Mouse (Mus musculus) spleen, postnatal 0 days (tissue): ENCODE data around the gene Slc4a5. TPM values are rescaled to one million over a fixed set of nuclear protein-coding genes. Genes with fewer than 3 reads are reported as not detected.

ENCODE experiments used
- polyA plus RNA-seq: library from polyadenylated mRNA; unstranded; fragments of >200 nt; fragmentation: Nextera tagmentation; extraction: Ambion mirVana; gene quantifications from 2 replicates; pipeline ENCODE4 v1.2.1, GENCODE M21; 2015

The Slc4a5 gene
- 0.07 and 0.11 TPM in 2 replicates for polyA plus RNA-seq

DNA sequence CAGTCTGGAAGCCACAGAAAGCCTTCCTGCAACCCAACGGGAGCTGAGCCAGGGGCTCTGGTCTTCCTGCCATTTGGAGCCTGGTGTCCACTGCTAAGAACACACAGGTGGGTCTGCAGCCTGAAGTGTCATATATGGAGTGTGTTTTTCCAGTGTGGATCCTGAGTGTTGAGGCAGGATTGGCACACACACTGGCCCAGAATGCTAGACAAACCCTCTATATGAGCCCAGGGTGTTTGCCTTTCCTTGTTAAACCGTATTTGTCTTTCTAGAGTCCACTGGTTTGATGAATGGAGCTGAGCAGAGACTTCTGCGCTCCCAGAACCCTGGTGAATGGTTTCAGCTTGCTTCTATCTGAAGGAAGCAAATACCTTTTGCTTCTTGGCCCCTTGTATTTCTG lies at the start of gene Slc4a5:
TSS of gene Slc4a5 (plus strand) at position 15 of the 400 bp plus-strand sequence.

DNA sequence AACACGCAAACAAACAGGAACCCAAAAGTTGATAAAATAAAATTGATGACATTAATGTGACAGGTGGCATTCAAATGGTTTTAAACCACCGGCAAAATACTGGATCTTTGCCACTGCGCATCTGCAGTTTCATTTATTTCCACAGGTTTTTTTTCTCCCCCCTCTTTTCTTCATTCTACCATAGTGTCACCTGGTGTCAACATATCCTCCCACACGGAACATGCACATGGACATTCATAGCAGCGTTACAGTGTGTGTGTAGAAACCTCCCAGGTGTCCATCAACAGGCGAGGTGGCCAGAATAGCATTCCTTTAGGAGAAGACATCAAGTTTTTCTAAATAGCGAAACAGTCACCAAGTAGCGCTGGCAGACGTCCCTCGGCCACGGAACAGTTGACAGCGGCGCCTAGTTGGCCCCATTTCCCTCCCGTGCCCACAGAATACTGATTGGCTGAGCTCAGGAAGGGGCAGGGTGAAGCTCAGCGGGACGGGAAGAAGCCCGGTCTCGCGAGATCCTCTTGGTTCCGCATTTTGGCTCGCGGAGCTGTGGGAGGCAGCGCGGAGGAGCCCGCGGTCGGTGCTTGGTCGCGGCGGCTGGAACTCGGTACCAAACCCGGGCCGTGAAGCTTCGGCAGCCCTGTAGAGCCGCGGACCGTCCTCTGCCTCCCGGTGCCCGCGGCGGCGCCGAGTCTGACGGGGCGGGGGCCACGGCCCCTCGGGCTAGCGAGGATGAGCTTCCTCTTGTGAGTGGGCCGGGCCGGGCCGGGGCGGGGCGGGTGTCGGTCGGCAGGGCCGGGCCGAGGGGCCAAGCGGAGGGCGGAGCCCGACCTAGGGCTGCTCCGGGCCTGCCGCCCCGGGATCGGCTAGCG lies 106.1 kb downstream of the Slc4a5 start, which contains the start of the genes Mthfd2 and Mob1a:
TSS of gene Mthfd2 (minus strand) at position 384 of the 869 bp plus-strand sequence.
TSS of gene Mob1a (plus strand) at position 492 of the 869 bp plus-strand sequence.

DNA sequence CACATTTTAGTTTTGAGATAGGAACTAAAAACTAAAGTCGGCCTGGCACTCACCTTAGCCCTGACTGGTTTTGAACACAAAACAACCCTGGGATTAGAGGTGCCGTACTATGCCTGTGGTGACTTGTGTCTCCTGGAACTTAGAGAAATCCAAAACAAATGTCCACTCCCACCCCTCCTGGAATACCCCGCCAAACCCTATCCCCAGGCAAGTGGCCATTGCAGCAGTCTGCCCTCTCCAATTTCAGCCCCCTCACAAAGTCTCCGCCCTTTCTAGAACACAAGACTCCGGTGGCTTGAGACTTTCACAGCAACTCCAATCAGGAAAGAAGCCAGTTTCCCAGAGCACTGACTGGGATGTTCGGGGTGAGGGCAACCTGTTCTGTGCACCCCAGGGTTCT lies 129.2 kb downstream of the Slc4a5 start, which contains the start of gene Bola3:
TSS of gene Bola3 (plus strand) at position 275 of the 400 bp plus-strand sequence.

Other genes with a start within 250 kb of the Slc4a5 start
- 26.3 and 28.2 TPM in 2 replicates for gene Dok1, start 186.4 kb upstream of the Slc4a5 start, polyA plus RNA-seq
- 1.8 and 3.1 TPM in 2 replicates for gene Loxl3, start 185.7 kb upstream of the Slc4a5 start, polyA plus RNA-seq
- 193 and 196 TPM in 2 replicates for gene Aup1, start 165.3 kb upstream of the Slc4a5 start, polyA plus RNA-seq
- gene Htra2, start 164.6 kb upstream of the Slc4a5 start, polyA plus RNA-seq: 114 and 124 TPM in 2 replicates
- 0.59 and 0.73 TPM in 2 replicates for gene Dqx1, start 162.0 kb upstream of the Slc4a5 start, polyA plus RNA-seq
- gene Tlx2, start 149.5 kb upstream of the Slc4a5 start, polyA plus RNA-seq: not detected in 2 replicates
- gene Pcgf1, start 142.0 kb upstream of the Slc4a5 start, polyA plus RNA-seq: 23.5 and 25.1 TPM in 2 replicates
- gene Lbx2, start 133.5 kb upstream of the Slc4a5 start, polyA plus RNA-seq: 0.51 and 1.0 TPM in 2 replicates
- 1.6 and 2.2 TPM in 2 replicates for gene Ccdc142, start 118.2 kb upstream of the Slc4a5 start, polyA plus RNA-seq
- gene Gm42688, start 118.2 kb upstream of the Slc4a5 start, polyA plus RNA-seq: 1.4 and 2.5 TPM in 2 replicates
- gene Mrpl53, start 110.8 kb upstream of the Slc4a5 start, polyA plus RNA-seq: 78.0 and 87.2 TPM in 2 replicates
- gene Mogs, start 104.3 kb upstream of the Slc4a5 start, polyA plus RNA-seq: 32.6 and 33.7 TPM in 2 replicates
- 36.8 and 44.2 TPM in 2 replicates for gene Wbp1, start 98.3 kb upstream of the Slc4a5 start, polyA plus RNA-seq
- 8.7 and 10.1 TPM in 2 replicates for gene Ino80b, start 94.4 kb upstream of the Slc4a5 start, polyA plus RNA-seq
- 3.6 and 3.9 TPM in 2 replicates for gene Rtkn, start 84.4 kb upstream of the Slc4a5 start, polyA plus RNA-seq
- gene Wdr54, start 63.4 kb upstream of the Slc4a5 start, polyA plus RNA-seq: 0.40 and 0.43 TPM in 2 replicates
- 0.10 and 0.11 TPM in 2 replicates for gene 1700003E16Rik, start 63.4 kb upstream of the Slc4a5 start, polyA plus RNA-seq
- 25.0 and 30.5 TPM in 2 replicates for gene Dctn1, start 53.9 kb upstream of the Slc4a5 start, polyA plus RNA-seq
- 31.5 and 41.3 TPM in 2 replicates for gene Mthfd2, start 106.1 kb downstream of the Slc4a5 start, polyA plus RNA-seq
- 38.3 and 41.6 TPM in 2 replicates for gene Mob1a, start 106.2 kb downstream of the Slc4a5 start, polyA plus RNA-seq
- 298 and 364 TPM in 2 replicates for gene Bola3, start 129.3 kb downstream of the Slc4a5 start, polyA plus RNA-seq
- 16.4 and 21.0 TPM in 2 replicates for gene Tet3, start 239.3 kb downstream of the Slc4a5 start, polyA plus RNA-seq